Mouse (Mus musculus): ENCODE measurements around the gene Kcnj6. TPM values are rescaled to one million over a fixed set of nuclear protein-coding genes. Genes with fewer than 3 reads are reported as not detected.
"Not testable (repeated sequence)": the region's sequence is repeated elsewhere in the genome, so short reads cannot be mapped to it uniquely, and the experiment has no call there.

Gene Kcnj6
- polyA plus RNA-seq, 1 experiment from 2014 or later, result 0.54 TPM

DNA sequence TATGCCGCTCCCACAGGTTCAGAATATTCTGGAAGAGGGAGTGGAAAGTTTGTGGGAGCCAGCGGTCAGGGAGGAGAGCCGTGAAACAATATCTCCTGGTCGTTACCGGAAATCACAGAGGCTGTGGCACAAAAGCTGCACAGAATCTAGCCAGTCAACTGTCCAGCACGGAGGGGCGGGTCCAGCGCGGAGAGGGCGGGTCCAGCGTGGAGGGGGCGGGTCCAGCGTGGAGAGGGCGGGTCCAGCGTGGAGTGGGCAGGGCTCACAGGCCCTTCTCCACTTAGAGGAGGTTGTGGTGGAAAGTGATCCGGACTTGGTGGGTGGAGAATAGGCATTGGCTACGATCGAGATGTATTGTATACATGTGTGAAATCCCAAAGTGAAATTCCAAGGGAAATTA, 169.3 kb downstream of the Kcnj6 start:
- no peaks in the 10 kb centered on the region for H3K9me3 ChIP-seq
- H3K27ac ChIP-seq, result no peak overlapping the region
- no peak for ATAC-seq (ENCODE audit: low FRiP score)
- no peak overlapping the region for H3K4me3 ChIP-seq (replicated peaks)
- no peak overlapping the region for H3K4me2 ChIP-seq
- H3K36me3 ChIP-seq (replicated peaks), result no peaks in the 10 kb centered on the region
- H3K27me3 ChIP-seq, result no peaks in the 10 kb centered on the region
- no peak overlapping the region for H3K9ac ChIP-seq
- H3K4me1 ChIP-seq, result 0 out of 2 replicates have a peak, but pooled peaks cover 2% of the 10 kb centered on the region
- 91% methylated on average over 18 of the region's 18 CpGs for WGBS

DNA sequence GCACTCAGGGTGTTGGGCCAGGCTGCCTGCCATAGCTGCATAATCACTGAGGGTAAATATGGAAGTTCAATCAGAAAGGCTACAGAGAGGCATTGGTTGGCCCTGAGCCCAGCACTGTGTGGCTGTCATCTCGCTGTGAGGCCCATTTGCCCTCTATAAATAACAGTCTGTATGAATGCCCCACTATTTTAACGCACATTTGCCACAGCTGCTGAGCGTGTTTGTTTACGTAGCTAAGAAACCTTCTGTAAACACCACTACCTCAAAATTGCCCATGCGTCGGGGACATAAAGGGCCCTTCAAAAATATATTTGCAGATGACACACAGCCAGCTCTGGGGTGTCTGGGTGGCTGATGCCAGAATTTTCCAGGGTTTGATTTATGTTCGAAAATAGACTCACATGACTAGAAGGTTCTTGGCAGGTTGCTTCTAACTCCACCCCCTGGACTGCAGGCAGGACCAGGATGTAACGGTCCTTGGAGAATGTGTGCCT, 170.4 kb downstream of the Kcnj6 start:
- no peak overlapping the region for H3K4me3 ChIP-seq (replicated peaks)
- no peak for ATAC-seq (ENCODE audit: low FRiP score)
- H3K4me1 ChIP-seq, result 0 out of 2 replicates have a peak, but pooled peaks cover 2% of the 10 kb centered on the region
- H3K27me3 ChIP-seq, result no peaks in the 10 kb centered on the region
- H3K4me2 ChIP-seq, result no peak overlapping the region
- no peak overlapping the region for H3K9ac ChIP-seq
- H3K9me3 ChIP-seq, result no peaks in the 10 kb centered on the region
- 81% methylated on average over 8 of the region's 8 CpGs for WGBS
- H3K36me3 ChIP-seq (replicated peaks), result no peaks in the 10 kb centered on the region
- H3K27ac ChIP-seq, result no peak overlapping the region

DNA sequence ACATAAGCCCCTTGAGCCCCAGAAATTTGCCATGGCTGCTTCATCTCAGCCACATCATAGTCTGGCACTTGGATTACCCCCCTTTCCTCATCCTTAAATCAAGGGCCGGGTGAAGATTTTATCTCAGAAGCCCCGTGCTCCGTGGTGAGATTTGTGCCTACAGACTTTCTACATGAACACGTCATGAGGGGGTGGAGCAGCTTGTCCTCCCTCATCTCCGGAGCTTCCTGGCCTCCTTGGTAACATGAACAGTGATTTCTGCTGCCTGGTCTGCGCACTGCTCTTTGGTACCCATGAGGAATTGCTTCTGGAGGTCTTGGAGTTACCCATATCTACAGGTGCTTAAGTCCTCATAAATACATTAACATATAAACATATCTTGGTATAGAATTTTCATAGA, 172.2 kb downstream of the Kcnj6 start:
- no peak overlapping the region for H3K27ac ChIP-seq
- H3K36me3 ChIP-seq (replicated peaks), result no peaks in the 10 kb centered on the region
- no peaks in the 10 kb centered on the region for H3K27me3 ChIP-seq
- WGBS, result 85% methylated on average over 6 of the region's 6 CpGs
- H3K4me3 ChIP-seq (replicated peaks), result no peak overlapping the region
- 0 out of 2 replicates have a peak, but pooled peaks cover 2% of the 10 kb centered on the region for H3K4me1 ChIP-seq
- H3K9me3 ChIP-seq, result no peaks in the 10 kb centered on the region
- H3K9ac ChIP-seq, result no peak overlapping the region
- ATAC-seq (ENCODE audit: low FRiP score), result no peak
- H3K4me2 ChIP-seq, result no peak overlapping the region

DNA sequence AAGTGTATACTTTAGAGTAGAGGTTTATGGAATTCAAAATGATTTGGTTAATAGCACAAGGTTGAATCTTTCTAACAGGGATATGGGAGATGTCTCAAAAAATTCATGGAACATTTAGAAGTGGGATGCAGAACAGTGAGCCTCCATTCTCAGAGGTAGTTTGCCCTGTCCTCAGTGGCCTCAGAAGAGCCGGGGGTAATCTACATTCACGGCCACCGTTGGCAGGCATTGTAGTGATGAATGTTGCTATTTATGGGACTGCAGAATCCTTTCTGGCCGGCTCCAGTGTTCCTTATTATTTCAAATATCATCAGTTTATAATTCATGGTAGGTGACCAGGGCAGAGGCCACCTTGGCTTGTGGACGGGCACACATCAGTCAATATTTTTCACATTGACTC, 174.9 kb downstream of the Kcnj6 start:
- Histone ChIP-seq H3K9me3 (no peaks in the 10 kb centered on the region), H3K4me1 (0 out of 2 replicates have a peak, but pooled peaks cover 2% of the 10 kb centered on the region), H3K27me3 (no peaks in the 10 kb centered on the region), H3K4me3 (replicated peaks) (no peak overlapping the region), H3K36me3 (replicated peaks) (no peaks in the 10 kb centered on the region), H3K4me2 (no peak overlapping the region), H3K27ac (no peak overlapping the region), H3K9ac (no peak overlapping the region)
- WGBS, result 82% methylated on average over 5 of the region's 5 CpGs
- no peak for ATAC-seq (ENCODE audit: low FRiP score)

DNA sequence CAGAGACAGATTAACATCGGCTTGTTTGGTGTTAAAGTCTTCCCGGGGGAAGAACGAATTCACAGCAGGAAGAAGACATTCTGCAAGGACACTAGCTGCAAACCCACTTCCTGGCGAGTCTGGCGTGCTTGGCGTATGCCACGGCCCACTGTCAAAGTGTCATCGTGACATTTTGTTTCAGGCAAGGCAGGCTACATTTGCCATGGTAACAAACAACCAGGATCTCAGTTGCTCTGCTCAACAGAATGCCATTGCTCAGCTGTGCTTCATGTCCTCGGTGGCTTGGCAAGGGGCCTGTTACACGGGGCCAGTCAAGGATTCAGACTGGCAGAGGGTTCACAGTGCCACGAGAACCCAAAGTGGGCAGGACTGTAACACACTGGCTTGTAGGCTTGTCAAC, 175.9 kb downstream of the Kcnj6 start:
- H3K4me3 ChIP-seq (replicated peaks), result no peak overlapping the region
- no peaks in the 10 kb centered on the region for H3K27me3 ChIP-seq
- 87% methylated on average over 11 of the region's 11 CpGs for whole genome bisulfite sequencing
- no peaks in the 10 kb centered on the region for H3K4me1 ChIP-seq
- no peaks in the 10 kb centered on the region for H3K9me3 ChIP-seq
- H3K4me2 ChIP-seq, result no peak overlapping the region
- H3K27ac ChIP-seq, result no peak overlapping the region
- ATAC-seq (ENCODE audit: low FRiP score), result no peak
- H3K9ac ChIP-seq, result no peak overlapping the region
- no peaks in the 10 kb centered on the region for H3K36me3 ChIP-seq (replicated peaks)

DNA sequence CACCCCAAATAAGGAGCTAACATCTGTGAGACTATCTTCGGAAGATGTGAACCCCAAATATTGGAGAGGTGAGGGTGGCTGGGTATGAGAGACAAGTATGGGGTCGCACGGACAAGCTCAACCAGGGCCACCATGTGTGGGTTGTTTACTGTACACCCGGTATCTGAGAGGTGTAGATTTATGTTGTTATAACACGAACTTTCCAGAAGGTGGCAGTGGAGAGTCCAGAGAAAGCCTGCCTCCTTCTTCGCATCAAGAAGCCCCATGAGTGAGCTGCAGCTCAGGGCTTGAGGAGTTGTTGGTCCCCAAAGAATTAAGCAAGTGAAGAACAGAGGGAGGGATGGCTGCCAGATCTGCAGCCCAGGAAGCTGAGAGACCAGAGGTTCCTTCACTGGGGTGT, 181.1 kb downstream of the Kcnj6 start:
- Histone ChIP-seq H3K9ac (no peak overlapping the region), H3K36me3 (replicated peaks) (no peaks in the 10 kb centered on the region), H3K4me1 (no peaks in the 10 kb centered on the region), H3K27ac (no peak overlapping the region), H3K4me3 (replicated peaks) (no peak overlapping the region), H3K4me2 (no peak overlapping the region), H3K27me3 (no peaks in the 10 kb centered on the region), H3K9me3 (peaks cover 16% of the 10 kb centered on the region)
- 34% methylated on average over 6 of the region's 6 CpGs for WGBS
- no peak; the same call in 1 of the 2 replicates for ATAC-seq (ENCODE audit: low FRiP score)

DNA sequence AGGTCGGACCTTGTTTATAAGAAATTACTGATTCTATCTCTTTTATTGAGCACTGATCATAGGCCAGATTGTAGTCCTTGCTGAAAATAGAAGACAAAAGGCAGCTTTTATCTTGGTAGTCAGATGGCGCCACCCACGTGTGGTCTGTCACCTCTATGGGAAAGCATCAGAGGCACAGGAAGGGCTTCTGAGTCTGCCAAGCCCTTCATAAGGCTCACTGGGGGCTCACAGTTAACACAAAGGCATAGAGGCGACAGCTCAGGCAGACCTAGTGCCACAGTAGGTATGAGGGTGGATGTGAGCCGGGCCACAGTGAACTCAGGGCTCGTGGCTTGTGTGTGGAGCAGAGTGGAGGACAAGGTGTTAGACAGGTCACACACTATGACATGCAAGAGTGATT, 181.6 kb downstream of the Kcnj6 start:
- Histone ChIP-seq H3K27ac (no peak overlapping the region), H3K27me3 (no peaks in the 10 kb centered on the region), H3K9me3 (peaks cover 16% of the 10 kb centered on the region), H3K9ac (no peak overlapping the region), H3K4me2 (no peak overlapping the region), H3K4me3 (replicated peaks) (no peak overlapping the region), H3K4me1 (no peaks in the 10 kb centered on the region), H3K36me3 (replicated peaks) (no peaks in the 10 kb centered on the region)
- no peak for ATAC-seq (ENCODE audit: low FRiP score)
- WGBS, result 84% methylated on average over 6 of the region's 6 CpGs

DNA sequence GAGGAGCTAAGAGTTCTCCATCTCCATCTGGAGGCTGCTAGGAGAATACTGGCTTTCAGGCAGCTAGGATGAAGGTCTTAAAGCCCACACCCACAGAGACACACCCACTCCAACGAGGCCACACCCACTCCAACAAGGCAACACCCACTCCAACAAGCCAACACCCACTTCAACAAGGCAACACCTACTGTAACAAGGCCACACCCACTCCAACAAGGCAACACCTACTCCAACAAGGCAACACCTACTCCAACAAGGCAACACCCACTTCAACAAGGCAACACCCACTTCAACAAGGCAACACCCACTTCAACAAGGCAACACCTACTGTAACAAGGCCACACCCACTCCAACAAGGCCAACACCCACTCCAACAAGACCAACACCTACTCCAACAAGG, 188.2 kb downstream of the Kcnj6 start:
- WGBS, result 29% methylated on average over 1 of the region's 1 CpGs
- H3K4me1 ChIP-seq; ATAC-seq (ENCODE audit: low FRiP score): not testable (repeated sequence)

DNA sequence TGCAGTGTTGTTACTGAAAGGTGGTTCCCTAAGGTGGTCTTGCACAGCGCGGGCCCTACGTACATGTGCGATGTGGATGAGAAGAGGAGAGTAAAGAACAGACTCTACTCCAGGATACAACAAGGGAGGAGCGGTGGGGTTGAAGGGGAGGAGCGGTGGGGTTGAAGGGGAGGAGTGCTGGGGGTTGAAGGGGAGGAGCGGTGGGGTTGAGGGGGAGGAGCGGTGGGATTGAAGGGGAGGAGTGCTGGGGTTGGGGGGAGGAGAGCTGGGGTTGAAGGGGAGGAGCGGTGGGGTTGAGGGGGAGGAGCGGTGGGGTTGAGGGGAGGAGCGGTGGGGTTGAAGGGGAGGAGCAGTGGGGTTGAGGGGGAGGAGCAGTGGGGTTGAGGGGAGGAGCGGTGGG, 199.3 kb downstream of the Kcnj6 start:
- no peak for ATAC-seq (ENCODE audit: low FRiP score)
- no peaks in the 10 kb centered on the region for H3K27me3 ChIP-seq
- no peak overlapping the region for H3K4me2 ChIP-seq
- H3K36me3 ChIP-seq (replicated peaks), result no peaks in the 10 kb centered on the region
- H3K4me1 ChIP-seq, result no peaks in the 10 kb centered on the region
- no peak overlapping the region for H3K9ac ChIP-seq
- H3K27ac ChIP-seq, result no peak overlapping the region
- H3K4me3 ChIP-seq (replicated peaks), result no peak overlapping the region
- whole genome bisulfite sequencing, result 92% methylated on average over 9 of the region's 12 CpGs
- H3K9me3 ChIP-seq, result no peaks in the 10 kb centered on the region

More for the DNA sequence above, 188.2 kb downstream of the Kcnj6 start:
- not testable (repeated sequence) for H3K27me3 ChIP-seq; H3K36me3 ChIP-seq (replicated peaks); H3K4me3 ChIP-seq (replicated peaks); H3K27ac ChIP-seq; H3K4me2 ChIP-seq; H3K9ac ChIP-seq
- H3K9me3 ChIP-seq, result peaks cover 16% of the 10 kb centered on the region

DNA sequence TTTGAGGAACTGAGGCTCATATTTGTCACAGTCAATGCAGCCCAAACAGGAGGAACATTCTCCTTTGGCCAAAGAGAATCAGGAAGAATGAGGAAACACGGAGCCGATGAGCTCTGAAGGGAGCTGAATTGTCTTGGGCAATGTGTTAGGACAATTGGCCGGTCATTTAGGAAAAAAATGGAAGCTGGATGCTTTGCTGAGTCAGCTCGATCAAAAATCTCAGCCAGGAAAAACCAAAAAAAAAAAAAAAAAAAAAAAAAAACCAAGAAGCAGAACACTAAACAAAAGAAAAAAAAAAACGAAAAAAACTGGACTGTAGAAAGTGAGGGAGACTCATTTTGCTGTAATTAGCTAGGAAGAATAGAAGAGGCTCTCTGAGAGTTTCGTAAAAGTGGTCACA, 200.1 kb downstream of the Kcnj6 start:
- Histone ChIP-seq H3K36me3 (replicated peaks) (no peaks in the 10 kb centered on the region), H3K27ac (no peak overlapping the region), H3K9me3 (no peaks in the 10 kb centered on the region), H3K9ac (no peak overlapping the region), H3K4me1 (no peaks in the 10 kb centered on the region), H3K4me2 (no peak overlapping the region), H3K27me3 (no peaks in the 10 kb centered on the region), H3K4me3 (replicated peaks) (no peak overlapping the region)
- 83% methylated on average over 6 of the region's 6 CpGs for WGBS
- ATAC-seq (ENCODE audit: low FRiP score), result no peak

DNA sequence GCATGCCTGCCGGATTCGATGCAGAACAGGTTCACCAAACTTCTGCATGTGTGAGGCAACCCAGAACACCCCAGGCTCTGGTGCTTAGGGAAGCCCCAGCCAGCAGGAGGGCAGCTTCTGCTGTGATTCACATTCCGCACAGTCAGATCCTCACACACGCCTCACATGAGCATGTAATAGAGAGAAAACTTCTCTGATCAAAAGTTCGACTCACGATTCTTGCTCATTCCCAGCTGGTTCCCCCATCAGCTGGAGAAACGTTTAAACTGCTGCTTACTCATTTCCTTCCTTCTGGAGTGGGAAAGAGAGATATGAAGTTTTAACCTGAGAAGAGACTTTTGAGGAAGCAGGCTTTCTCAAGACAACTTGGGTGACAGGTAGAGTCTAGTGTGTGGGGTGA, 204.5 kb downstream of the Kcnj6 start:
- no peak overlapping the region for H3K27ac ChIP-seq
- H3K9ac ChIP-seq, result no peak overlapping the region
- 84% methylated on average over 7 of the region's 7 CpGs for WGBS
- no peak overlapping the region for H3K4me3 ChIP-seq (replicated peaks)
- H3K36me3 ChIP-seq (replicated peaks), result no peaks in the 10 kb centered on the region
- no peaks in the 10 kb centered on the region for H3K9me3 ChIP-seq
- H3K27me3 ChIP-seq, result peaks cover 15% of the 10 kb centered on the region
- H3K4me2 ChIP-seq, result no peak overlapping the region
- ATAC-seq (ENCODE audit: low FRiP score), result no peak
- no peaks in the 10 kb centered on the region for H3K4me1 ChIP-seq

DNA sequence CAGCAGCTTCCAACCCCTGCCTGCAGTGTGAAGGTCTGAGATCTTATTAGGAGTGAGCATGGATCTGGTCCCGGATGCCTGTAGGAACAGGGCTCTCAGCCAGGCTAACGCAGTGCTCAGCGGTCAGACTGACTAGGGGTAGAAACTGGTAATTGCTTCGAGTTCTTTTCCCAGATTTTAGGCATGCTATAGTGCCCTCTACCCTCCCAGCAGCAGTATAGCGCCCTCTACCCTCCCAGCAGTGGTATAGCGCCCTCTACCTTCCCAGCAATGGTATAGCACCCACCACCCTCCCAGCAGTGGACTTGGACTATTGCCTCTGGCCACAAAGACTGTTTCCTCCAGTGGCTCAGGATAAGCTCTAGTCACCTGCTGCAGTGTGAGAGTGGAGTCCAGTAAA, 207.5 kb downstream of the Kcnj6 start:
- ATAC-seq (ENCODE audit: low FRiP score), result no peak
- 22% methylated on average over 6 of the region's 6 CpGs for WGBS

DNA sequence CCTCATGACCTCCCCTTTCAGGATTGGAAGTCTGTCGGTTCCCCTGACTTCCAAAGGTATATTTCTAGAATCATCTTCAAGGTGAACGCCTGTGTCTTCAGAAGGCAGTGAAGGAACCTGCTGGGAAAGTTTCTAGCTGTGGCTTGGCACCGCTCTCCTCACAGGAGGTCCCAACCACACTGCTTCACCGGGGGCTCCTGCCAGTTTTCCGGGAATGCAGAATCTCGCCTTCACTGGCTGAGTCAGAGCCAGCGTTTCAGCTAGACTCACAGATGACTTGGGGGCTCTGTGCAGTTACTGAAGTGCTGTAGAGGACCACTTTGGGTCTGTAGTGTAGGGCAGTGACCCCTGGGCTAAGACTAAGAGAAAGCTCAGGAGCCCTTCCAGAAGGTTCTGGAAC, 208.8 kb downstream of the Kcnj6 start:
- H3K4me3 ChIP-seq (replicated peaks), result no peak overlapping the region
- H3K9me3 ChIP-seq, result no peaks in the 10 kb centered on the region
- no peak for ATAC-seq (ENCODE audit: low FRiP score)
- H3K9ac ChIP-seq, result no peak overlapping the region
- H3K4me2 ChIP-seq, result no peak overlapping the region
- H3K27me3 ChIP-seq, result peaks cover 22% of the 10 kb centered on the region
- 85% methylated on average over 7 of the region's 7 CpGs for WGBS
- no peaks in the 10 kb centered on the region for H3K4me1 ChIP-seq
- H3K36me3 ChIP-seq (replicated peaks), result no peaks in the 10 kb centered on the region
- no peak overlapping the region for H3K27ac ChIP-seq

More for the DNA sequence above, 207.5 kb downstream of the Kcnj6 start:
- Histone ChIP-seq H3K36me3 (replicated peaks) (no peaks in the 10 kb centered on the region), H3K4me3 (replicated peaks) (no peak overlapping the region), H3K27ac (no peak overlapping the region), H3K9ac (no peak overlapping the region), H3K4me2 (no peak overlapping the region), H3K9me3 (no peaks in the 10 kb centered on the region), H3K27me3 (peaks cover 22% of the 10 kb centered on the region), H3K4me1 (no peaks in the 10 kb centered on the region)
